Mouse (Mus musculus) monocyte, adult 2 months (primary cell): ENCODE data around the gene Dirc2.
A peak's percentile ranks its signal among the peaks of the same experiment; 100 is the strongest.

Source experiments
- DNase-seq, 2 experiments: peaks; one replicate each; pipeline ENCODE4 v3.0.0; 2022; ENCODE audit warnings: low spot score in 2 of 2, low read depth in 1 of 2

The Dirc2 gene

GRCm38 (mm10) chr16:35740357-35740756 is 28.8 kb downstream of the Dirc2 start:
- no peak for DNase-seq

- DNase-seq = no peak
These were observed 29.6 kb downstream of the Dirc2 start for GRCm38 (mm10) chr16:35739548-35739947.

GRCm38 (mm10) chr16:35738096-35738767 is 30.9 kb downstream of the Dirc2 start:
- no peak for DNase-seq

GRCm38 (mm10) chr16:35734038-35734437 is 35.1 kb downstream of the Dirc2 start:
- peak; percentile 11 to 52 for DNase-seq

- DNase-seq = no peak
These were observed 37.1 kb downstream of the Dirc2 start for GRCm38 (mm10) chr16:35732096-35732495.

GRCm38 (mm10) chr16:35729151-35729738 is 39.9 kb downstream of the Dirc2 start:
- DNase-seq = no peak

- no peak for DNase-seq
These were observed 42.6 kb downstream of the Dirc2 start for GRCm38 (mm10) chr16:35726601-35727000.

GRCm38 (mm10) chr16:35724561-35724960 is 44.6 kb downstream of the Dirc2 start:
- DNase-seq = no peak

- no peak for DNase-seq
These were observed 51.4 kb downstream of the Dirc2 start for GRCm38 (mm10) chr16:35717761-35718160.

- DNase-seq = no peak
These were observed 52.9 kb downstream of the Dirc2 start for GRCm38 (mm10) chr16:35716257-35716656.

- DNase-seq = no peak
These were observed 53.4 kb downstream of the Dirc2 start for GRCm38 (mm10) chr16:35715771-35716170.

GRCm38 (mm10) chr16:35715350-35715749 is 53.8 kb downstream of the Dirc2 start:
- no peak for DNase-seq

- no peak for DNase-seq
These were observed 54.5 kb downstream of the Dirc2 start for GRCm38 (mm10) chr16:35714689-35715088.

- no peak for DNase-seq
These were observed 55.5 kb downstream of the Dirc2 start for GRCm38 (mm10) chr16:35713606-35714005.

- DNase-seq = no peak
These were observed 58.2 kb downstream of the Dirc2 start for GRCm38 (mm10) chr16:35711004-35711403.

GRCm38 (mm10) chr16:35707004-35707403 is 62.2 kb downstream of the Dirc2 start:
- no peak for DNase-seq

GRCm38 (mm10) chr16:35704796-35705195 is 64.4 kb downstream of the Dirc2 start:
- no peak for DNase-seq

GRCm38 (mm10) chr16:35703763-35704679 is 65.1 kb downstream of the Dirc2 start:
- no peak for DNase-seq

- DNase-seq = no peak
These were observed 67.3 kb downstream of the Dirc2 start for GRCm38 (mm10) chr16:35701823-35702222.

- DNase-seq = no peak
These were observed 73.1 kb downstream of the Dirc2 start for GRCm38 (mm10) chr16:35696103-35696502.

GRCm38 (mm10) chr16:35694250-35694846 is 74.8 kb downstream of the Dirc2 start:
- no peak for DNase-seq
